Mouse (Mus musculus) thymus, postnatal 25 days (tissue): ENCODE results near the gene Mttp.

Experiments used
- DNase-seq: peaks from one replicate; pipeline ENCODE4 v3.0.0; 2022

Mttp gene

DNA sequence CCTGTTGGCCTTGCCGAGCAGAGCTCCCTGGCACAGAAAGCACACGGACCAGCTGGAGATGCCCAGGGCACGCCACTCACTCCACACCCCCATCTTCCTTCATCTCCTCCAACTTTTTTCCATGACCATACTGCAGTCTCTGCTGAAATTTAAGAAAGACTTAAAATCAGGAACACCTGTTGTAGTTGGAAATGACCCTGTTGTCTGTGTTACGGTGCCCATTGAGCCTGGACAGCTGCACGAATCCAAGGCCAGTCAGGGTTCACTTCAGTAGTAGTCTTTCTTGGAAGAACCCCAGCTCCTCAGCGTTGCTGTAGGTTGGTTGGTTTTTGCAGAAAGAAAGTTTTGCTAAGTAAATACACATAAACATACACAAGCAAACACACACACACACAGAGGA is 95.2 kb downstream of the Mttp start:
- DNase-seq, result no peak

DNA sequence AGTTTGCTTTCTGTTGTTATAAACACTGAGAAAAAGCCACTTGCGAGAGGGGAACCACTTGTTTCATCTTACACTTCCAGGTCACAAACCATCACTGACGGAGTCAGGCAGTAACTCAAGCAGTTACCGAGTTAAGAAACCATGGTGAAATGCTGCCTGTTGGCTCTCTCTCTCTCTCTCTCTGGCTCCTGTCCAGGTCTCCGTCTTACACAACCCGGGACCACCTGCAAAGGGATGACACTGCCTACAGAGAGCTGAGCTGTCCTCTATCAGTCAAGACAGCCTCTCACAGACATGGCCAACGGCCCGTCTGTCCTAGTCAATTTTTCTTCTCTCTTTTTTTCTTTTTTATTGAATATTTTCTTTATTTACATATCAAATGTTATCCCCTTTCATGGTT is 101.5 kb downstream of the Mttp start:
- no peak for DNase-seq

DNA sequence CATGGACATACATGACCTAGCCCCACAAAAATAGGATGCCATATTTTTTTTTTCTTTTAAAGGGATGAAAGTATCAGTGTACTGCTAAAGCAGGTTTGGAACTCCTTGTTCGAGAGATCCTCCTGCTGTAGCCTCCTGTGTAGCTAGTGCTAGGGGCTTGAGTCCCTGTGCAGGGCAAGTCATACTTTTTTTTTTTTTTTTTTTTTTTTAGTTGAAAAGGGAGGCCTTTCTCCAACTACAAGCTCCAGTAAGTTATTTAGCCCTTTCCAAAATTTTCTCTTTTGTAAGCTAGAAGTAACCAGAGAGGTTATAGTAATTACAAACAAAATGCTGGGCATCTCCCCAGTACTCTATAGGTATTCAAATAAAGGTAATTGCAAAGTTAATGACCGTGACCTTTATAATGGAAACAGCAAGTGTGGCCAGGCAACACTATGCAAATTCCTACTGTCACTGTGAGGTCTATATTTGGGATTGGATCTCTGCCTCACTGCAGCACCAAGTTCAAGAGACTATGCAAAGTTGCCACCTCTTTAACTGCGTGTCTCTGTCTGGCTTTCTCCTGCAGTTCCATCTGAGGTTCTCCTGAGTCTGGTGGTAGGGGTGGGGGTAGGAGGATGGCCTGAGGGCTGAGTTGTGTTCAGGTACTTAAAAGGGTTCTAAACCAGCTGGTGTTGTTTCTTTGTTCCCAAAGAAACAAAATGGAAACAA is 103.0 kb downstream of the Mttp start:
- no peak for DNase-seq

DNA sequence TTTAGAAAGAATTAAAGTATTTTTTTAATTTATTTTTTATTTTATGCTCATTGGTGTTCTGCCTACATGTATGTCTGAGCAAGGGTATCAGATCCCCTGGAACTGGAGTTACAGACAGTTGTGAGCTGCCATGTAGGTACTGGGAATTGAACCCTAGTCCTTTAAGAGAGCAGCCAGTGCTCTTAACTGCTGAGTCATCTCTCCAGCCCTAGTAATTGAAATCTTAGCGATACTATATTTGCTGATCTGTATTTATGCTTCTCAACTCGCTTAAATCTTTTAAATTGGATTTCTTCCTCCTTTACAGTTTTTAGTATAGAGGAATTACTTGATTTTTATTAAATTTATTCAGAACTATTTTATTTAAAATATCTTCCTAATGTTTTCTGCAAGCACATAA is 103.8 kb downstream of the Mttp start:
- no peak for DNase-seq
